Mouse (Mus musculus): ENCODE measurements around the gene Taco1. TPM values are rescaled to one million over a fixed set of nuclear protein-coding genes. Genes with fewer than 3 reads are reported as not detected.
A peak's percentile ranks its signal among the peaks of the same experiment; 100 is the strongest.

Gene Taco1
- total RNA-seq, 1 experiment, result 17.4 TPM

DNA sequence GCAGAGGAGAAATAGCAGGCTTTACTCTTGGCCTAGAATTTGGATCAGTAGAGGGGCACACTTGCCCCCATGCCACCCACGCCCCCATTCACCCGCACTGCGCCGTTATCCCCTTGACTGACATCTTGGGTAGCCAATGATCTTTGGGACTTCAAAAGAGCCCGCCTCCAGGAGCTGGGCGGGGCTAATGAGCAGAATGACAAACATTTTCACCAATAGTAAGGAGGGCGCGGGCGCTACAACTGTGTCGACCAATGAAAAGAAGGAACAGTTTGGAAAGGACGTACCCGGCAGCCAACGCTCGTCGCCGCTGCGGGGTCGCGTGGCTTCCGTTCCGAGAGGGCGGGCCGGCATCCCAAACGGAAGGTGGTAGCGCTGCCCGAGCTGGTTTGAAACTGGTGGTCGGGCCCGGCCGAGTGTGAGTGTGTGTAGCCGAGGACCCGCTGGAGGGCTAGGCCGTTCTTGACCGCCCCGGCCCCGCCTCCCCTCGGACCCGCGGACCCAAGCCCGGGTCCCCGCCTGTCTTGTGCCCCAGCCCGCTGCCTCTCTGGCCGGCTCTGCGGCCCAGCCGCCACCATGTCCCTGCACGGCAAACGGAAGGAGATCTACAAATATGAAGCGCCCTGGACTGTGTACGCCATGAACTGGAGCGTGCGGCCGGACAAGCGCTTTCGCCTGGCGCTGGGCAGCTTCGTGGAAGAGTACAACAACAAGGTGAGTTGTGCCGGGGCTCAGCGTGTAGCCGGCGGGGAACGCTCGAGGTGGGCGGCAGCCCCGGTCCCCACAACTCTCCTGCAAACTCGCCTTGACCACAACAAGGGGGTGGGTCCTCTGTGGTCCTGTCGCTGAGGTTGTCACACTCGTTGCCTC, 29.1 kb upstream of the Taco1 start, which contains the start of gene Dcaf7:
Gene Dcaf7 (plus strand): TSS at position 325 of the 870 bp plus-strand sequence.
- in situ Hi-C loops (cut with MboI; ENCODE audit: low sequenced_read_pairs in 2 of 2, unreplicated experiment in 2 of 2), result no loop called here

DNA sequence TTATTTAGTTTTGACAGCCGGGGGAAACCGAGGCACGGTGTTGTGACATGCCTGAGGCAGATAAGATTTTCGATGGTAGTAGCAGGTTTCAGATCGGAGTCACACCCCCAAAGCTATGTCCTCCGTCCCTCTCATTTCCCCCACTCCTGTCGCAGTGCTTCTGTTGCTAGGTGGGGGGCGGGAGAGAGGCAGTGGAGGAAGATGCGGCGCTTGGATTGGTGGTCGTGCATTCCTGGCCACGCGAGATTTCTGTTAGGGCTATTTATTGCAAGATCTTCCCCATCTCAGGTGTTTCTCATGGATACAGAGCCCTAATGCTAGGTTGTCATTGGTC, 28.5 kb upstream of the Taco1 start:
- Histone ChIP-seq H3K9ac (ENCODE audit: insufficient read depth, low read depth, low read length, poor library complexity, severe bottlenecking) (peak overlapping the region; percentile 89), H3K27ac (ENCODE audit: insufficient read depth, low read depth, low read length, poor library complexity, severe bottlenecking) (no peak overlapping the region), H3K4me1 (ENCODE audit: control insufficient read depth in 2 of 2, insufficient read depth in 2 of 2, low read length in 2 of 2, poor library complexity in 1 of 2) (peaks cover 0 to 2% of the 10 kb centered on the region in 2 experiments; a peak in 2 of 4 replicates), H3K9me3 (ENCODE audit: control insufficient read depth, insufficient read depth, low read depth, low read length) (no peaks in the 10 kb centered on the region), H3K4me3 (ENCODE audit: insufficient read depth in 1 of 2, low read depth in 1 of 2, low read length in 2 of 2, poor library complexity in 1 of 2, severe bottlenecking in 1 of 2) (peak overlapping the region; percentile 88 to 93), H3K36me3 (ENCODE audit: control insufficient read depth, insufficient read depth, low read length, poor library complexity, severe bottlenecking) (no peaks in the 10 kb centered on the region; the same call in 1 of the 2 replicates)
- peak; percentile 75 for DNase-seq (ENCODE audit: low read depth, low spot score)
- in situ Hi-C loops (cut with MboI; ENCODE audit: low sequenced_read_pairs in 2 of 2, unreplicated experiment in 2 of 2), result no loop called here
- no peak for TF ChIP-seq ZC3H11A (IDR thresholded peaks at IDR 0.05; ENCODE audit: borderline replicate concordance, low read depth, low read length)
- TF ChIP-seq MAFK (IDR thresholded peaks at IDR 0.05; ENCODE audit: insufficient read depth, low read depth, low read length), result no peak
- no peak for TF ChIP-seq HCFC1 (IDR thresholded peaks at IDR 0.05; ENCODE audit: borderline replicate concordance, insufficient read depth, low read length)
- peak; percentile 92 for TF ChIP-seq CHD2 (IDR thresholded peaks at IDR 0.05; ENCODE audit: low read depth, low read length)
- no peak for TF ChIP-seq ZNF384 (IDR thresholded peaks at IDR 0.05; ENCODE audit: low read depth, low read length)

More for the DNA sequence above, 29.1 kb upstream of the Taco1 start, which contains the start of gene Dcaf7:
- Histone ChIP-seq H3K4me1 (ENCODE audit: control insufficient read depth in 2 of 2, insufficient read depth in 2 of 2, low read length in 2 of 2, poor library complexity in 1 of 2) (peaks cover 0 to 2% of the 10 kb centered on the region in 2 experiments; a peak in 2 of 4 replicates), H3K36me3 (ENCODE audit: control insufficient read depth, insufficient read depth, low read length, poor library complexity, severe bottlenecking) (no peaks in the 10 kb centered on the region; the same call in 1 of the 2 replicates), H3K9ac (ENCODE audit: insufficient read depth, low read depth, low read length, poor library complexity, severe bottlenecking) (peak within 1 kb of the TSS; percentile 89), H3K4me3 (ENCODE audit: insufficient read depth in 1 of 2, low read depth in 1 of 2, low read length in 2 of 2, poor library complexity in 1 of 2, severe bottlenecking in 1 of 2) (peak within 1 kb of the TSS; percentile 88 to 93), H3K9me3 (ENCODE audit: control insufficient read depth, insufficient read depth, low read depth, low read length) (no peaks in the 10 kb centered on the region), H3K27ac (ENCODE audit: insufficient read depth, low read depth, low read length, poor library complexity, severe bottlenecking) (no peak within 1 kb of the TSS)
- peak; percentile 92 for TF ChIP-seq CHD2 (IDR thresholded peaks at IDR 0.05; ENCODE audit: low read depth, low read length)
- TF ChIP-seq MAFK (IDR thresholded peaks at IDR 0.05; ENCODE audit: insufficient read depth, low read depth, low read length), result no peak
- DNase-seq (ENCODE audit: low read depth, low spot score), result peak; percentile 97

DNA sequence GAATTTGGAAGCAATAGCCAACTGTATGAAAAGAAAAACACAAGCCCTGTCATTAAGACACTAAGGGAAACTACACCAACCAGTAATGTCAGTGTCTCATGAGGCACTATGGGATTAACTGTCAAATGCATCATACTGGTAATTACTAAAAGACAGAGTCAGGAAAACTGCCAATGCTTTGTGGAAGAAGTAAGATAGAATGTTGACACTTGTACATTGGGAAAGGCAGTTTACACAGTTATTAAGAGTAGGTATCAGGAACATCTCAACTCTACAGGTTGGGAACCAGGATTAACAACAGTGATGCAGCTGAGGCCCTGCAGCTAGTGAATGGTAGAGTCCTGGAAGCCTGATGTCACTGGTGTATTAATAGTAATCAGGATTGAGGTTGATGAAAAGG, 21.5 kb upstream of the Taco1 start:
- no peak overlapping the region for H3K4me3 ChIP-seq (ENCODE audit: insufficient read depth in 1 of 2, low read depth in 1 of 2, low read length in 2 of 2, poor library complexity in 1 of 2, severe bottlenecking in 1 of 2)
- TF ChIP-seq ZC3H11A (IDR thresholded peaks at IDR 0.05; ENCODE audit: borderline replicate concordance, low read depth, low read length), result no peak
- no peak for TF ChIP-seq ZNF384 (IDR thresholded peaks at IDR 0.05; ENCODE audit: low read depth, low read length)
- no peak for TF ChIP-seq CHD2 (IDR thresholded peaks at IDR 0.05; ENCODE audit: low read depth, low read length)
- no peak for TF ChIP-seq MAFK (IDR thresholded peaks at IDR 0.05; ENCODE audit: insufficient read depth, low read depth, low read length)
- in situ Hi-C loops (cut with MboI; ENCODE audit: low sequenced_read_pairs in 2 of 2, unreplicated experiment in 2 of 2), result no loop called here
- peaks cover 8% of the 10 kb centered on the region; the same call in 1 of the 2 replicates for H3K36me3 ChIP-seq (ENCODE audit: control insufficient read depth, insufficient read depth, low read length, poor library complexity, severe bottlenecking)
- DNase-seq (ENCODE audit: low read depth, low spot score), result no peak
- no peaks in the 10 kb centered on the region for H3K9me3 ChIP-seq (ENCODE audit: control insufficient read depth, insufficient read depth, low read depth, low read length)
- H3K4me1 ChIP-seq (ENCODE audit: control insufficient read depth in 2 of 2, insufficient read depth in 2 of 2, low read length in 2 of 2, poor library complexity in 1 of 2), result peaks cover 2 to 5% of the 10 kb centered on the region in 2 experiments; a peak in 1 of 4 replicates
- no peak overlapping the region for H3K9ac ChIP-seq (ENCODE audit: insufficient read depth, low read depth, low read length, poor library complexity, severe bottlenecking)
- H3K27ac ChIP-seq (ENCODE audit: insufficient read depth, low read depth, low read length, poor library complexity, severe bottlenecking), result no peak overlapping the region

DNA sequence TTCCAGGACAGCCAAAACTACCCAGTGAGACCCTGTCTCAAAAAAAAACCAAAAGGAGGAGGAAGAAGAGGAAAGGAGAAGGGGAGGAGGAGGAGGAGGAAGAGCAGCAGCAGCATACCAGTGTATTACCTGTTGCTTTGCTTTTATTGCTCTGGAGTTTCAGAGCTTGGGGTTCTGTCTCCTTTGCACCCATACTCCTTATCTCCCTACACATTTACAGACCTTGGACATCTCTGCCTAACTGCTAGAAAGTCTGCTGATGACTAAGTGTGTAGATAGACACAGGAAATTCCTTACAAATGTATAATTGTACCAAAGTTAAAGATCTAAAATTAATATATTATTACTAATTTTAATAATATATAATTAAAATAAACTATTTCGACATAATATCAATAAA, 20.6 kb upstream of the Taco1 start:
- no peak for DNase-seq (ENCODE audit: low read depth, low spot score)
- TF ChIP-seq MAFK (IDR thresholded peaks at IDR 0.05; ENCODE audit: insufficient read depth, low read depth, low read length) (no peak), ZC3H11A (IDR thresholded peaks at IDR 0.05; ENCODE audit: borderline replicate concordance, low read depth, low read length) (no peak)

More for the DNA sequence above, 20.6 kb upstream of the Taco1 start:
- H3K27ac ChIP-seq (ENCODE audit: insufficient read depth, low read depth, low read length, poor library complexity, severe bottlenecking), result no peak overlapping the region
- no peak overlapping the region for H3K9ac ChIP-seq (ENCODE audit: insufficient read depth, low read depth, low read length, poor library complexity, severe bottlenecking)
- H3K9me3 ChIP-seq (ENCODE audit: control insufficient read depth, insufficient read depth, low read depth, low read length), result no peaks in the 10 kb centered on the region
- H3K4me3 ChIP-seq (ENCODE audit: insufficient read depth in 1 of 2, low read depth in 1 of 2, low read length in 2 of 2, poor library complexity in 1 of 2, severe bottlenecking in 1 of 2), result no peak overlapping the region
- in situ Hi-C loops (cut with MboI; ENCODE audit: low sequenced_read_pairs in 2 of 2, unreplicated experiment in 2 of 2), result no loop called here
- peaks cover 10% of the 10 kb centered on the region; the same call in 1 of the 2 replicates for H3K36me3 ChIP-seq (ENCODE audit: control insufficient read depth, insufficient read depth, low read length, poor library complexity, severe bottlenecking)
- peaks cover 2 to 5% of the 10 kb centered on the region in 2 experiments; a peak in 1 of 4 replicates for H3K4me1 ChIP-seq (ENCODE audit: control insufficient read depth in 2 of 2, insufficient read depth in 2 of 2, low read length in 2 of 2, poor library complexity in 1 of 2)
